9 mouse cellular contexts compared by ENCODE assay signal in genomic region chr14:13917630-13918029, GRCm38 (mm10). TPM values are rescaled to one million over a fixed set of nuclear protein-coding genes. Genes with fewer than 3 reads are reported as not detected.
DNase-seq lines count a peak whose midpoint lies in the region; ATAC-seq and TF ChIP-seq lines count a peak whose summit lies in the region.
"Had no signal": no experiment of that assay in that cellular context is flagged by ENCODE, and none has a peak within 500 bp of the region (broad histone marks: within the 10 kb centered on the region; RNA-seq: fewer than 3 reads in every experiment).

No protein-coding gene starts in this region.

- no peaks in the 10 kb centered on the region for H3K4me1 ChIP-seq in MEL (ENCODE audit: control insufficient read depth in 1 of 2, insufficient read depth in 2 of 2, low read length in 2 of 2)
- no peaks in the 10 kb centered on the region for H3K4me1 ChIP-seq in cerebellum, adult 2 months (ENCODE audit: control insufficient read depth, insufficient read depth, low read length)
- no peaks in the 10 kb centered on the region for H3K4me1 ChIP-seq in kidney, embryonic 14.5 days (ENCODE audit: control insufficient read depth, insufficient read depth, low read length)
- H3K4me1 ChIP-seq in limb, embryonic 13.5 days = no peaks in the 10 kb centered on the region
- no peaks in the 10 kb centered on the region for H3K4me1 ChIP-seq in neural tube, embryonic 14.5 days (ENCODE audit: control insufficient read depth, insufficient read depth, low read length)

- no peaks in the 10 kb centered on the region for H3K79me2 ChIP-seq in MEL (ENCODE audit: control insufficient read depth, insufficient read depth, low read length, poor library complexity)

- peak; percentile 43 for DNase-seq in CD4-positive helper T cell, adult 2 months (ENCODE audit: low read depth, low spot score)
- peak; percentile 77 for DNase-seq in MEL (ENCODE audit: low read depth, low spot score)
- peak; percentile 34 to 53 for DNase-seq in cerebellum, adult 2 months
- DNase-seq in frontal cortex, adult 2 months (ENCODE audit: extremely low spot score in 1 of 2, low spot score in 1 of 2) = peak; percentile 49 to 90

- no peak overlapping the region for H3K9ac ChIP-seq in MEL (ENCODE audit: control insufficient read depth, low read depth, low read length, poor library complexity, severe bottlenecking)
- H3K9ac ChIP-seq in kidney, embryonic 14.5 days (ENCODE audit: low read depth, low read length) = no peak overlapping the region
- H3K9ac ChIP-seq in limb, embryonic 13.5 days = no peak overlapping the region
- H3K9ac ChIP-seq in neural tube, embryonic 14.5 days (replicated peaks; ENCODE audit: low read depth, low read length) = no peak overlapping the region

- peak; percentile 89 for TF ChIP-seq RAD21 in MEL (IDR thresholded peaks at IDR 0.05; ENCODE audit: low read depth, low read length)

- H3K9me3 ChIP-seq in MEL (replicated peaks; ENCODE audit: insufficient read depth, low read length) = no peaks in the 10 kb centered on the region
- H3K9me3 ChIP-seq in kidney, embryonic 14.5 days (ENCODE audit: control insufficient read depth, low read length) = no peaks in the 10 kb centered on the region
- H3K9me3 ChIP-seq in limb, embryonic 13.5 days = no peaks in the 10 kb centered on the region
- no peaks in the 10 kb centered on the region for H3K9me3 ChIP-seq in neural tube, embryonic 14.5 days (ENCODE audit: control insufficient read depth, low read length)

- no peak for TF ChIP-seq EP300 in MEL (IDR thresholded peaks at IDR 0.05; ENCODE audit: low read depth in 1 of 2, low read length in 2 of 2)

- H3K27ac ChIP-seq in MEL (ENCODE audit: control insufficient read depth, low read depth, low read length) = no peak overlapping the region
- no peak overlapping the region for H3K27ac ChIP-seq in cerebellum, adult 2 months (ENCODE audit: insufficient read depth, low read length)
- no peak overlapping the region for H3K27ac ChIP-seq in kidney, embryonic 14.5 days (ENCODE audit: low read depth, low read length)
- H3K27ac ChIP-seq in limb, embryonic 13.5 days = no peak overlapping the region
- no peak overlapping the region for H3K27ac ChIP-seq in neural tube, embryonic 14.5 days (ENCODE audit: low read depth, low read length)

- H3K4me2 ChIP-seq in kidney, embryonic 14.5 days (replicated peaks; ENCODE audit: low read depth, low read length) = no peak overlapping the region
- H3K4me2 ChIP-seq in limb, embryonic 13.5 days (replicated peaks) = no peak overlapping the region
- H3K4me2 ChIP-seq in neural tube, embryonic 14.5 days (ENCODE audit: low read depth, low read length) = no peak overlapping the region

- no peaks in the 10 kb centered on the region for H3K27me3 ChIP-seq in MEL (ENCODE audit: control insufficient read depth in 1 of 2, insufficient read depth in 2 of 2, low read length in 2 of 2)
- H3K27me3 ChIP-seq in cerebellum, adult 2 months (ENCODE audit: control insufficient read depth, insufficient read depth, low read length) = no peaks in the 10 kb centered on the region
- no peaks in the 10 kb centered on the region for H3K27me3 ChIP-seq in kidney, embryonic 14.5 days (ENCODE audit: control insufficient read depth, insufficient read depth, low read length)
- H3K27me3 ChIP-seq in limb, embryonic 13.5 days = no peaks in the 10 kb centered on the region
- H3K27me3 ChIP-seq in neural tube, embryonic 14.5 days (ENCODE audit: control insufficient read depth, insufficient read depth, low read length) = no peaks in the 10 kb centered on the region

- WGBS in cerebellum, adult 2 months = 46% methylated on average over 3 of the region's 3 CpGs
- 33% methylated on average over 3 of the region's 3 CpGs for WGBS in kidney, embryonic 14.5 days
- WGBS in limb, embryonic 13.5 days = 38% methylated on average over 3 of the region's 3 CpGs
- 34% methylated on average over 3 of the region's 3 CpGs for WGBS in neural tube, embryonic 14.5 days

- no peaks in the 10 kb centered on the region for H3K36me3 ChIP-seq in MEL (ENCODE audit: control insufficient read depth in 1 of 2, insufficient read depth in 2 of 2, low read length in 2 of 2)
- H3K36me3 ChIP-seq in kidney, embryonic 14.5 days (ENCODE audit: control insufficient read depth, insufficient read depth, low read length) = no peaks in the 10 kb centered on the region
- H3K36me3 ChIP-seq in limb, embryonic 13.5 days = no peaks in the 10 kb centered on the region
- H3K36me3 ChIP-seq in neural tube, embryonic 14.5 days (ENCODE audit: control insufficient read depth, insufficient read depth, low read length) = no peaks in the 10 kb centered on the region

- TF ChIP-seq CTCF in MEL (IDR thresholded peaks at IDR 0.05 in 2 of 3, conservative IDR thresholded peaks at IDR 0.05 in 1 of 3; ENCODE audit: control insufficient read depth in 1 of 3, insufficient read depth in 1 of 3, low read depth in 2 of 3, low read length in 3 of 3, poor library complexity in 1 of 3, severe bottlenecking in 1 of 3) = peak; percentile 53 to 84 (median 56)
- TF ChIP-seq CTCF in cerebellum, adult 2 months (IDR thresholded peaks at IDR 0.05; ENCODE audit: borderline replicate concordance, insufficient read depth, low read depth, low read length) = peak; percentile 54; the same call in 1 of the 2 replicates

- TF ChIP-seq POLR2A in MEL (IDR thresholded peaks at IDR 0.05; ENCODE audit: control insufficient read depth in 1 of 2, insufficient read depth in 1 of 2, low read depth in 1 of 2, low read length in 2 of 2, poor library complexity in 1 of 2) = no peak
- no peak for TF ChIP-seq POLR2A in cerebellum, adult 2 months (IDR thresholded peaks at IDR 0.05; ENCODE audit: borderline replicate concordance, insufficient read depth, low read length)

- no peak overlapping the region for H3K4me3 ChIP-seq in MEL (ENCODE audit: control insufficient read depth in 1 of 2, insufficient read depth in 1 of 2, low read depth in 2 of 2, low read length in 2 of 2)
- H3K4me3 ChIP-seq in cerebellum, adult 2 months (replicated peaks; ENCODE audit: insufficient read depth, low read depth, low read length) = no peak overlapping the region
- no peak overlapping the region for H3K4me3 ChIP-seq in kidney, embryonic 14.5 days (ENCODE audit: low read length)
- H3K4me3 ChIP-seq in limb, embryonic 13.5 days = no peak overlapping the region
- no peak overlapping the region for H3K4me3 ChIP-seq in neural tube, embryonic 14.5 days (ENCODE audit: low read depth, low read length)

- ATAC-seq in kidney, embryonic 14.5 days (ENCODE audit: low FRiP score, low TSS enrichment) = peak; percentile 49; the same call in 1 of the 2 replicates
- 0 out of 2 replicates have a peak, but pooled peaks have one; percentile 66 for ATAC-seq in limb, embryonic 13.5 days (ENCODE audit: low FRiP score, low read depth)
- peak; percentile 93 for ATAC-seq in neural tube, embryonic 14.5 days (ENCODE audit: low read depth)
- ATAC-seq in erythroid progenitor cell, adult 5-6 weeks (replicated peaks; ENCODE audit: low FRiP score, poor library complexity, severe bottlenecking) = no peak

TF ChIP-seq in MEL, 35 proteins besides CTCF, POLR2A, EP300 and RAD21:
- no peak for TF ChIP-seq NRF1 (IDR thresholded peaks at IDR 0.05; ENCODE audit: insufficient read depth, low read depth, low read length, poor library complexity, severe bottlenecking)
- TF ChIP-seq SMC3 (IDR thresholded peaks at IDR 0.05; ENCODE audit: low read depth, low read length) = peak; percentile 87
- no peak for TF ChIP-seq MYB (IDR thresholded peaks at IDR 0.05; ENCODE audit: low read depth, low read length)
- no peak for TF ChIP-seq MAX (IDR thresholded peaks at IDR 0.05; ENCODE audit: low read length)
- peak; percentile 33; the same call in 1 of the 2 replicates for TF ChIP-seq BHLHE40 (IDR thresholded peaks at IDR 0.05; ENCODE audit: borderline replicate concordance, low read depth, low read length)
- peak; percentile 85 for TF ChIP-seq ZC3H11A (IDR thresholded peaks at IDR 0.05; ENCODE audit: low read depth, low read length)

RNA-seq across cellular contexts. Expression of gene Gm281, which starts 3.4 kb away (rescaled TPM):
- total RNA-seq in MEL (2012; rRNA removed) = not detected in 2 replicates
- not detected for polyA plus RNA-seq in MEL (2012; ENCODE audit: insufficient read depth in 1 of 2, insufficient read length in 2 of 2, low read depth in 1 of 2, low replicate concordance in 2 of 2, missing spikeins in 1 of 2)
- polyA plus RNA-seq in cerebellum, adult 2 months (2012; rRNA removed) = not detected in 2 replicates
- not detected in 2 replicates for polyA plus RNA-seq in frontal cortex, adult 2 months (2012; rRNA removed)
- not detected in 2 replicates for polyA plus RNA-seq in kidney, embryonic 14.5 days (2014; fragmentation: Nextera tagmentation; extraction: Ambion mirVana)
- not detected in 2 replicates for polyA plus RNA-seq in limb, embryonic 13.5 days (2015; fragmentation: Nextera tagmentation; extraction: Ambion mirVana)
- polyA plus RNA-seq in neural tube, embryonic 14.5 days (2014; fragmentation: Nextera tagmentation; extraction: Ambion mirVana) = not detected in 2 replicates
- total RNA-seq in erythroid progenitor cell, adult 5-6 weeks (2015; ENCODE audit: low replicate concordance) = not detected in 2 replicates
- total RNA-seq in erythroid progenitor cell, adult 5-6 weeks (2017; ENCODE audit: low replicate concordance) = not detected in 2 replicates
- total RNA-seq: left cerebral cortex, adult 8-10 months had no signal

RNA-seq across cellular contexts. Expression of gene Atxn7, which starts 43.6 kb away (rescaled TPM):
- total RNA-seq in MEL (2012; rRNA removed) = 2.3 and 2.7 TPM in 2 replicates
- 1 to 10 TPM in 1 of 2 experiments, not detected in 1; 7.7 TPM for polyA plus RNA-seq in MEL (2012; ENCODE audit: insufficient read depth in 1 of 2, insufficient read length in 2 of 2, low read depth in 1 of 2, low replicate concordance in 2 of 2, missing spikeins in 1 of 2)
- polyA plus RNA-seq in cerebellum, adult 2 months (2012; rRNA removed) = 24.0 and 24.9 TPM in 2 replicates
- 23.8 and 27.3 TPM in 2 replicates for polyA plus RNA-seq in frontal cortex, adult 2 months (2012; rRNA removed)
- 6.3 and 7.1 TPM in 2 replicates for polyA plus RNA-seq in kidney, embryonic 14.5 days (2014; fragmentation: Nextera tagmentation; extraction: Ambion mirVana)
- polyA plus RNA-seq in limb, embryonic 13.5 days (2015; fragmentation: Nextera tagmentation; extraction: Ambion mirVana) = 4.4 and 5.2 TPM in 2 replicates
- 6.0 and 6.1 TPM in 2 replicates for polyA plus RNA-seq in neural tube, embryonic 14.5 days (2014; fragmentation: Nextera tagmentation; extraction: Ambion mirVana)
- total RNA-seq in erythroid progenitor cell, adult 5-6 weeks (2015; ENCODE audit: low replicate concordance) = 6.5 and 18.4 TPM in 2 replicates
- 14.2 and 37.3 TPM in 2 replicates for total RNA-seq in erythroid progenitor cell, adult 5-6 weeks (2017; ENCODE audit: low replicate concordance)

RNA-seq across cellular contexts. Expression of gene Thoc7, which starts 44.0 kb away (rescaled TPM):
- total RNA-seq in MEL (2012; rRNA removed) = 121 and 126 TPM in 2 replicates
- 10 to 100 TPM in 1 of 2 experiments, not detected in 1; 85.8 TPM for polyA plus RNA-seq in MEL (2012; ENCODE audit: insufficient read depth in 1 of 2, insufficient read length in 2 of 2, low read depth in 1 of 2, low replicate concordance in 2 of 2, missing spikeins in 1 of 2)
- polyA plus RNA-seq in cerebellum, adult 2 months (2012; rRNA removed) = 109 and 116 TPM in 2 replicates
- polyA plus RNA-seq in frontal cortex, adult 2 months (2012; rRNA removed) = 98.9 and 104 TPM in 2 replicates
- 211 and 296 TPM in 2 replicates for polyA plus RNA-seq in kidney, embryonic 14.5 days (2014; fragmentation: Nextera tagmentation; extraction: Ambion mirVana)
- polyA plus RNA-seq in limb, embryonic 13.5 days (2015; fragmentation: Nextera tagmentation; extraction: Ambion mirVana) = 213 and 222 TPM in 2 replicates
- polyA plus RNA-seq in neural tube, embryonic 14.5 days (2014; fragmentation: Nextera tagmentation; extraction: Ambion mirVana) = 207 and 228 TPM in 2 replicates
- 139 and 171 TPM in 2 replicates for total RNA-seq in erythroid progenitor cell, adult 5-6 weeks (2015; ENCODE audit: low replicate concordance)
- total RNA-seq in erythroid progenitor cell, adult 5-6 weeks (2017; ENCODE audit: low replicate concordance) = 116 and 149 TPM in 2 replicates
